Mouse (Mus musculus) neural tube, embryonic 13.5 days (tissue): ENCODE results near the gene Gpbar1. TPM values are rescaled to one million over a fixed set of nuclear protein-coding genes. Genes with fewer than 3 reads are reported as not detected.
"Not testable (repeated sequence)": the region's sequence is repeated elsewhere in the genome, so short reads cannot be mapped to it uniquely, and the experiment has no call there.

Experiments
- ATAC-seq: fragments of 200-750 bp; cut with Nextera tagmentation; 2 replicates; pipeline ENCODE4 v1.8.0; 2017; ENCODE audit warnings: low read depth, mild to moderate bottlenecking, moderate TSS enrichment, moderate library complexity
- H3K27ac ChIP-seq: fragments of 300-500 bp; sonication (generic); replicated peaks from 2 replicates; pipeline ENCODE4 v1.5.1; 2015; ENCODE audit warnings: moderate library complexity, mild to moderate bottlenecking, inconsistent platforms
- H3K27me3 ChIP-seq: fragments of 300-500 bp; sonication (generic); 2 replicates; pipeline ENCODE4 v1.6.1; 2015; ENCODE audit warnings: mild to moderate bottlenecking, inconsistent platforms
- H3K36me3 ChIP-seq: fragments of 300-500 bp; sonication (generic); 2 replicates; pipeline ENCODE4 v1.6.1; 2015; ENCODE audit warnings: mild to moderate bottlenecking, inconsistent platforms
- H3K4me1 ChIP-seq: fragments of 300-500 bp; sonication (generic); replicated peaks from 2 replicates; pipeline ENCODE4 v1.6.1; 2015; ENCODE audit warnings: inconsistent platforms
- H3K4me2 ChIP-seq: fragments of 300-500 bp; sonication (generic); 2 replicates; pipeline ENCODE4 v1.6.1; 2015; ENCODE audit warnings: inconsistent platforms, mild to moderate bottlenecking, moderate library complexity
- H3K4me3 ChIP-seq: fragments of 300-500 bp; sonication (generic); 2 replicates; pipeline ENCODE4 v1.5.1; 2015; ENCODE audit warnings: mild to moderate bottlenecking, inconsistent platforms
- H3K9ac ChIP-seq: fragments of 300-500 bp; sonication (generic); 2 replicates; pipeline ENCODE4 v1.6.1; 2015; ENCODE audit warnings: moderate library complexity, mild to moderate bottlenecking, inconsistent platforms
- H3K9me3 ChIP-seq: fragments of 300-500 bp; sonication (generic); 2 replicates; pipeline ENCODE4 v1.6.1; 2016; ENCODE audit warnings: inconsistent platforms
- WGBS: fragments of 180-500 bp; shearing (Covaris S2); methylation state at CpG from one replicate; pipeline ENCODE4 v1.1.7; 2015; 5-methylcytosine and 5-hydroxymethylcytosine counted together
- polyA plus RNA-seq: library from polyadenylated mRNA; unstranded; fragments of >200 nt; fragmentation: Nextera tagmentation; extraction: Ambion mirVana; gene quantifications from 2 replicates; pipeline ENCODE4 v1.2.1, GENCODE M21; 2015

Gpbar1 gene
- polyA plus RNA-seq, 1 experiment from 2014 or later: not detected

- 90% methylated on average over 3 of the region's 3 CpGs for WGBS
Observed at GRCm38 (mm10) chr1:74314796-74315195, 36.4 kb downstream of the Gpbar1 start.

GRCm38 (mm10) chr1:74316114-74316827 is 37.9 kb downstream of the Gpbar1 start:
- Histone ChIP-seq H3K4me2 (no peak overlapping the region), H3K27me3 (no peaks in the 10 kb centered on the region), H3K4me1 (peaks cover 4% of the 10 kb centered on the region; the same call in 1 of the 2 replicates), H3K9ac (no peak overlapping the region), H3K4me3 (no peak overlapping the region), H3K27ac (no peak overlapping the region), H3K36me3 (no peaks in the 10 kb centered on the region), H3K9me3 (no peaks in the 10 kb centered on the region)
- no peak for ATAC-seq
- WGBS: 86% methylated on average over 4 of the region's 4 CpGs

More at GRCm38 (mm10) chr1:74314796-74315195, 36.4 kb downstream of the Gpbar1 start:
- no peak for ATAC-seq
- Histone ChIP-seq H3K4me2 (no peak overlapping the region), H3K9me3 (no peaks in the 10 kb centered on the region), H3K27ac (no peak overlapping the region), H3K4me3 (no peak overlapping the region), H3K9ac (no peak overlapping the region), H3K4me1 (peaks cover 4% of the 10 kb centered on the region; the same call in 1 of the 2 replicates), H3K36me3 (no peaks in the 10 kb centered on the region), H3K27me3 (no peaks in the 10 kb centered on the region)

- Histone ChIP-seq H3K4me1 (peaks cover 4% of the 10 kb centered on the region; the same call in 1 of the 2 replicates), H3K27me3 (no peaks in the 10 kb centered on the region), H3K4me3 (no peak overlapping the region), H3K4me2 (no peak overlapping the region), H3K9ac (no peak overlapping the region), H3K9me3 (no peaks in the 10 kb centered on the region), H3K36me3 (no peaks in the 10 kb centered on the region), H3K27ac (no peak overlapping the region)
- no peak for ATAC-seq
- 86% methylated on average over 3 of the region's 3 CpGs for WGBS
Observed at GRCm38 (mm10) chr1:74318711-74319110, 40.4 kb downstream of the Gpbar1 start.

GRCm38 (mm10) chr1:74321396-74321795 is 43.0 kb downstream of the Gpbar1 start:
- no peak overlapping the region for H3K27ac ChIP-seq
- no peaks in the 10 kb centered on the region for H3K36me3 ChIP-seq
- H3K27me3 ChIP-seq: no peaks in the 10 kb centered on the region
- no peak overlapping the region for H3K4me3 ChIP-seq
- H3K4me2 ChIP-seq: no peak overlapping the region
- peaks cover 4% of the 10 kb centered on the region; the same call in 1 of the 2 replicates for H3K4me1 ChIP-seq
- 89% methylated on average over 3 of the region's 3 CpGs for WGBS
- no peak overlapping the region for H3K9ac ChIP-seq
- no peak for ATAC-seq
- no peaks in the 10 kb centered on the region for H3K9me3 ChIP-seq

- not testable (repeated sequence) for ATAC-seq, H3K4me1 ChIP-seq, H3K4me3 ChIP-seq, H3K27ac ChIP-seq, H3K27me3 ChIP-seq, H3K9me3 ChIP-seq, H3K4me2 ChIP-seq, H3K9ac ChIP-seq
- WGBS: 71% methylated on average over 2 of the region's 2 CpGs
- H3K36me3 ChIP-seq: peaks cover 15% of the 10 kb centered on the region
Observed at GRCm38 (mm10) chr1:74326916-74327315, 48.6 kb downstream of the Gpbar1 start.

Other genes starting within 250 kb of the Gpbar1 start
- 15.8 and 17.0 TPM in 2 replicates for gene Tns1, start 154.1 kb upstream of the Gpbar1 start, polyA plus RNA-seq
- 0.14 TPM in 1 of 2 replicates, not detected in the other for gene Rufy4, start 153.0 kb upstream of the Gpbar1 start, polyA plus RNA-seq
- 0.12 and 0.15 TPM in 2 replicates for gene Cxcr2, start 124.6 kb upstream of the Gpbar1 start, polyA plus RNA-seq
- not detected in 2 replicates for gene Cxcr1, start 83.9 kb upstream of the Gpbar1 start, polyA plus RNA-seq
- 436 and 457 TPM in 2 replicates for gene Arpc2, start 42.5 kb upstream of the Gpbar1 start, polyA plus RNA-seq
- gene Aamp, start 6.2 kb downstream of the Gpbar1 start, polyA plus RNA-seq: 195 and 200 TPM in 2 replicates
- 104 and 119 TPM in 2 replicates for gene Pnkd, start 6.4 kb downstream of the Gpbar1 start, polyA plus RNA-seq
- 9.0 and 10.9 TPM in 2 replicates for gene Tmbim1, start 27.1 kb downstream of the Gpbar1 start, polyA plus RNA-seq
- gene Catip, start 83.6 kb downstream of the Gpbar1 start, polyA plus RNA-seq: 0.73 and 1.1 TPM in 2 replicates
- gene Slc11a1, start 96.6 kb downstream of the Gpbar1 start, polyA plus RNA-seq: 2.7 and 3.1 TPM in 2 replicates
- 22.5 and 27.1 TPM in 2 replicates for gene Ctdsp1, start 113.0 kb downstream of the Gpbar1 start, polyA plus RNA-seq
- gene Vil1, start 130.8 kb downstream of the Gpbar1 start, polyA plus RNA-seq: 0.10 and 0.12 TPM in 2 replicates
- 46.8 and 48.9 TPM in 2 replicates for gene Cnot9, start 227.5 kb downstream of the Gpbar1 start, polyA plus RNA-seq